Mouse (Mus musculus) spleen, postnatal 14 days (tissue): Measurements from ENCODE around the gene Nr6a1.

ENCODE experiments used
- DNase-seq, 2 experiments: peaks; one replicate each; pipeline ENCODE4 v3.0.0; 2021 to 2022; ENCODE audit warnings: low spot score in 2 of 2

The Nr6a1 gene

DNA sequence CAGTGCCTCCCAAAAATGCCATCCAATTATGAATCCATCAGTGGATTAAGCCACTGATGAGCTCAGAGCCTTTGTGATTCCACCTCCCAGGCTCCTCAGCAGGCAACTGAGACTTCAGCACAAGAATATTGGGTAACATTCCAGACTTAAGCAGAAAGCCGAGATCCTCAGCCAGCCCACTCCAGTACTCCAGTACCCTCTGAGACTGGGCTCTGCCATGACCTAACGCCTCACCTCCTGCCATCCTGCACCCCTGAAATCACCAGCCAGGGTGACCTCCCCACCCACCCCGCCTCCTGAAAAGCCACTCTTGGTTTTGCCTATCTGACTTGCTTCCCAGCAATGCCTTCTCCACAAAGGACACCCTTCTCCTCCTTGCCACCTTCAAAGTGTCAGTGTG lies 9.9 kb upstream of the Nr6a1 start:
- DNase-seq = no peak

DNA sequence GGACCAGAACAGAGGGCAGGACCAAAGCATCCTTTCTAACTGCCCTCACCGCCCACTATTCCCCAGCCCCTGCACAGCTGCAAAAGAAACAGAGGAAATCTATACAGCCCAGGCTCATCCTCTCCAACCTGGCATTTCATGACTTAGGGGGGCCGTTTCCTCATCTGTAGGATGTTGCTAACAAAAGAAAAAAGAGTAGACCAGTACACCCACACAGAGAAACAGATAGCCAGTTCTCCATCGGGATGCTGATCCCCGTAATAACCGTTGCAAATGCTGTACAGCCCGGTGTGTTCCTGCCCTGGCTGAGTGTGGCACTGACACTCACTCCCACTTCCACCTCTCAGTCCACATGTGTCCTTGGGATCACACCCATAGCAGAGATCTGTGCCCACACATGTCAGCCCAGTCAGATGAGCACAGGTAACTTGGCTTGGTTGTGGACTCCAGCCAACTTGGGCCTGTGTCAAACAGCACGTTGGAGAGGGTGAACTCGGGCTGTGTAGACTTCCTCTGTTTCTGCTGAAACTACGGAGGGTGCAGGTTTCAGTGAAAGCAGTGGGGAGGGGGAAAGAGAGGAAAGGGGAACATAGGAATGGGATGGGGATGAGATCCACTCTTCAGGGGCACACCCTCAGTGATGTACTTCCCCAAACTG lies 9.4 kb upstream of the Nr6a1 start:
- DNase-seq = no peak

GRCm38 (mm10) chr2:38934936-38935335 lies 7.4 kb upstream of the Nr6a1 start:
- no peak for DNase-seq

DNA sequence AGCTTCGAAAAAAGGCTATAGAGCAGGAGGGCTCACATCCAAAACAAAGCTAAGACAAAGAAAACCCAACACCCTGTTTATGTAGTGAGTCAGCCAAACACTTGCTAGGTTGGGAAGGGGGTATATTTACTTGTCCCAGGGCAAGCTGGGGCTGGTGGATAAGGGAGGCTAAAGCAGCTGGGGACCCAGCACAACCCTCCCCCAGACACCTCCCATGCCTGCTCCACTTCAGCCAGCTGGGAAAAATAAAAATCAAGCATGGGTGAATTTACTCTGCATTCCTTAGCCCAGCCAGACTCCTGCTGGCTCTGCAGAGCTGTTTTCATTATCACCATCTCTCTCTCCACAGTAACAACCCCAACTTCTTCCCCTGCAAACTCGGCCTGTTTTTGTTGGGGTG lies 6.4 kb upstream of the Nr6a1 start:
- DNase-seq = no peak

GRCm38 (mm10) chr2:38931851-38932667 lies 4.6 kb upstream of the Nr6a1 start, which contains the start of gene Olfml2a:
Gene Olfml2a, plus strand, starts transcription at chr2:38931978.
- peak; percentile 32 to 63 for DNase-seq

GRCm38 (mm10) chr2:38930269-38930668 lies 2.8 kb upstream of the Nr6a1 start:
- no peak for DNase-seq

GRCm38 (mm10) chr2:38926145-38926891 lies 1.2 kb downstream of the Nr6a1 start:
- DNase-seq = peak; percentile 71 to 84

- DNase-seq = no peak
Observed at GRCm38 (mm10) chr2:38925171-38926080, 2.1 kb downstream of the Nr6a1 start.

DNA sequence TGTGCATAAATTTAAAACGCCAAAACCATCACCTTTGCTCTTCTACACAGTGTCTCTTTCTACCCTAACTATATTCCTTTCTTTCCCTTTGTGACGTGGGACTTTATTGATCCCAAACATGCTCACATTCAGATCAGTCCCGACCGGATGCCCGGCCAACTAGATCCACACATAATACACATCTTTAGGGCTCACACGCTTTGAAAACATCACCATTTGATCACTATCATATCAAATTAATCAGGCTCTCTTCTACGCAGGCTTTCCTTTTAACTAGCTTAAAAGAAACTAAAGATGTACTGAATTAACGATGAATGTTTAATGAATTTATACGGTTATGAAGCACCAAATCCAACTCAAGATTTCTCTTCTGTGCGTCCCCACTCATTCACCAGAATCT lies 2.9 kb downstream of the Nr6a1 start:
- no peak for DNase-seq

- DNase-seq = no peak
Observed at GRCm38 (mm10) chr2:38923911-38924310, 3.6 kb downstream of the Nr6a1 start.

DNA sequence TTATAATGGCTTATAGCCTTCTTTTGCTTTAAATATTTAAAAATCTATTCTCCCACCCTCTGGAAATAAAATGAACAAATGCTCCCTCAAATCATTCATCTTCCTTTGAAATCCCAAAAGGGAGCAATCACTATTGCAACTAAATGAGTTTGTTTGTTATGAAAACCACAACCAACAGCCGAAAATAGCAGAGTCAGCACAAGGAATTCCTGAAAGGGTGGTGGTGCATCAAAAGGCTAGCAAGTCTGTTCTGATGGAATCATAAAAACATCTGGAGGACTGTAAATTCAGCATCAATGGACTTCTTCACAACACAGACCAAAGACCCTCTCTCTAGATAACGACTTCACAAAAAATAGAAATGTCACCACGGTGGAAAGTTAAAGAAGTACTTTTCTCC lies 4.0 kb downstream of the Nr6a1 start:
- no peak for DNase-seq

GRCm38 (mm10) chr2:38921374-38921773 lies 6.1 kb downstream of the Nr6a1 start:
- DNase-seq = no peak

DNA sequence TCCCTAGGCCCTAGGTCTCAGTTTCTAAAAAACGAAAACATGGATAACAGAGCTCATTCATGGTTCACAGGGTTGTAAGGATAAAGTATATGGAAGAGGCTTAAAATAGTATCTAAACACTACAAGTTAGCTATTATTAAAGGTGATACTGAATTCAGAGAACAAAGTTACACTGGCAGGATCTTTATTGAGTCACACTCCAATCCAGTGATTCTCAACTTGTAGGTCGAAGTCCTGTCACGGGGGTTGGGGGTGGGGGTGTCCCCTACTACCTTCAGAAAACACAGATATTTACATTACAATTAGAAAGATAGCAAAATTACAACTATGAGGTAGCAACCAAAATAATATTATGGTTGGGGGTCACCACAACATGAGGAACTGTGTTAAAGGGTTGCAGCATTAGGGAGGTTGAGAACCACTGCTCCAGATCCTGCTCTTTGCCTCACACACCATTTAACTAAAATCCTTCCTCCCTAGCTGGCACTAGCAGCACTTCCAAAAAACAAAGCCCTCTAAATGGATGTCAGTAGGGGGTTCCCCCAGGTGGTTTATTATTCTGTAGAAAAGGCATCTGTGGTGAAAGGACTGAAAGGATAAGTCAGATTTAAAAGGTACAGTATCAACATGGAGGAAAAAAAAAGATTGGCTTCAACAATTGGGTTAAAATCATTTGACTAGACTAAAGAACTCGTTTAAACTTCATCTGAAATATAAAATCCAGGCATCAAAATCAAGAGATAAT lies 10.4 kb downstream of the Nr6a1 start:
- no peak for DNase-seq

GRCm38 (mm10) chr2:38914965-38915364 lies 12.5 kb downstream of the Nr6a1 start:
- DNase-seq = no peak

GRCm38 (mm10) chr2:38914517-38914916 lies 13.0 kb downstream of the Nr6a1 start:
- DNase-seq = no peak

GRCm38 (mm10) chr2:38908604-38909003 lies 18.9 kb downstream of the Nr6a1 start:
- DNase-seq = no peak

GRCm38 (mm10) chr2:38906097-38906496 lies 21.4 kb downstream of the Nr6a1 start:
- DNase-seq = no peak

DNA sequence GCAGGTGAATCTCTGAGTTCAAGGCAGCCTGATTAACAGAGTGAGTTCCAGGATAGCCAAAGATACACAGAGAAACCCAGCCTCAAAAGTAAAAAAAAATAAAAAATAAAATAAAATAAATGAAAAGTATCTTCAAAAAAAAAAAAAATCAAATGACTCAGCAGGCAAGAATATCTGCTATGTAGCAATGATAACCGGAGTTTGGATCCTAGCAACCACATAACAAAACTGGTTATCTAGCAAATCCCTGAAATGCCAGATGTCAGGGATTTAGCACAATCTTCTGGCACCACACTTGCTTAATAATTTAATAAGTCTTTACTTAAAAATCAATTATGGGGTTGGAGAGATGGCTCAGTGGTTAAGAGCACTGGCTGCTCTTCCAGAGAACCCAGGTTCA lies 23.2 kb downstream of the Nr6a1 start:
- DNase-seq = no peak

DNA sequence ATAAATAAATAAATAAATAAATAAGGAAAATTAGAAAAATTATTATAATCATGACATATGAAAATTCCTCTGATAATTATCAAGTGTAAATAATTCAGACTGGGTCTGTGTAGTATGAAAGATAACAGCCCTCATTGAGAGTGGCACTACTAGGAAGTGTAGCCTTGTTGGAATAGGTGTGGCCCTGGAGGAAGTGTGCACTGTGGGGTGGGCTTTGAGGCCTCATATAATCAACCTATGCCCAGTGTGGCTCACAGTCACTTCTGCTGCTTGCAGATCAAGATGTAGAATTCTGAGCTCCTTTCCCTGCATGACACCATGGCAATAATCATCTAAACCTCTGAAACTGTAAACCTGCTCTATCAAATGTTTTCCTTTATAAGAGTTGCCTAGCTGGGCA lies 24.6 kb downstream of the Nr6a1 start:
- DNase-seq = no peak

DNA sequence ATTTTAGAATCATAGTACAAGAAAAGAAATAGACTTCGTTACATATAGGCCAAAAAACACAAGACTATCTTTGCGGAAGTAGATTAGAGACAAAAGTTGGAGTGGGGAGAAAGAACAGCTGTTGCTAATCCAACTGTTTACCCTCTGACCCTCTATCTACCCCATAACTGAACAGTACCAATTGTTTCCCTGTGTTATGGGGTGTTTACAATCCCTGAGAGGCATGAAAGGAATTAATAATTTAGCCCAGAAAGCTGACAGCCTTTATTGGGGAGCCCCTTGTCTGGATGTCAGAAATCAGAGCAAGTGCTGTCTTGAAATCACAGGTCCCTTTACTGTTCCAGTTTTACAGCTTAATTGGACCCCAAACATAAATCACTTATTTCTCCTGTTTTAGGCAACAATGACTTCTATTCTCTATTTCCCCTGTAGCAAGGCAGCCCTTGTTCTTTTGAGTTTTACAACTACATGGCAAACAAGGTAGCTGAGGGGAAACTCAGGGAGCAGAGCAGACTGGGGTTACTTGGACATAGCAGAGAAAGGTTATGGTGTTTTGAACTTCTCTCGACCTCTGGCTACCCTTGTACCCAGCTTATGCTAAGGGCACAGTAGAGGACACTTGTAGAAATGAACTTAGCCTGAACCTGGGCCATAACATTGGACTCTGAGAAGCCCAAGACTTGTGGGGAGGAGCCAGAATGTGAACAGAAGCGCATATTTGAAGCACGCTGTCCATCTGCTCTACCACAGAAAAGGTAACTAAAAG lies 46.4 kb downstream of the Nr6a1 start:
- DNase-seq = no peak
